Comparison of ENCODE assay signal across 14 mouse cellular contexts in the genomic region with DNA sequence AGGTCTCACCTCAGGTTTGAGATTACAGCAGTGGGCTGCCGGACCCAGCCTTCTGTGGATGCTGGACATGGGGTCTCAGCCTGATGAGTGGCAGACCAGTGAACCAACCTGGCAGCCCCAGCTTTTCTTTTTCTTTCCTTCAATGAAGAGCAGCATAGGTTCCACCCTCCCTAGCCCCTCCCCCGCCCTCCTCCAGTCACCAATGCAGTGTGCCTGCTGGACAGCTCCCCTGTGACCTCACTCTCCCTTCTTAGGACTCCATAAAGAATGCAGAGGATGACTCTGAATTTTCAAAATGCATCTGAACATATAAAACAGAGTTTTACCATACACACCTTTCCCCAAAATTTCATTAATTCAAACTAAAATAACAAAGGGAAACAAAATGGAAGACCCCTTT. TPM values are rescaled to one million over a fixed set of nuclear protein-coding genes. Genes with fewer than 3 reads are reported as not detected.
"Had no signal": no experiment of that assay in that cellular context is flagged by ENCODE, and none has a peak within 500 bp of the region (broad histone marks: within the 10 kb centered on the region; RNA-seq: fewer than 3 reads in every experiment).

No protein-coding gene starts in this region.

- H3K9ac ChIP-seq: limb, embryonic 13.5 days; liver, embryonic 14.5 days; midbrain, embryonic 15.5 days had no signal

- H3K27ac ChIP-seq: layer of hippocampus, adult 2 months; limb, embryonic 13.5 days; liver, embryonic 14.5 days; midbrain, embryonic 15.5 days; stomach, postnatal 0 days had no signal

- H3K9me3 ChIP-seq: limb, embryonic 13.5 days; midbrain, embryonic 10.5 days; midbrain, embryonic 15.5 days had no signal

- DNase-seq: kidney, adult 2 months; lung, adult 18-20 months; lung, postnatal 10 days; lung, postnatal 4 days; right cerebral cortex, adult 18-20 months; right cerebral cortex, postnatal 25 days; thymus, postnatal 4 days had no signal

- H3K4me2 ChIP-seq: limb, embryonic 13.5 days; midbrain, embryonic 15.5 days had no signal

- H3K36me3 ChIP-seq: limb, embryonic 13.5 days; midbrain, embryonic 10.5 days; midbrain, embryonic 15.5 days had no signal

- ATAC-seq: midbrain, embryonic 15.5 days had no signal

- H3K27me3 ChIP-seq: limb, embryonic 13.5 days; midbrain, embryonic 15.5 days had no signal

- H3K4me3 ChIP-seq: layer of hippocampus, adult 2 months; limb, embryonic 13.5 days; midbrain, embryonic 10.5 days; midbrain, embryonic 15.5 days had no signal

RNA-seq across cellular contexts. Expression of a gene that starts 52.7 kb away (rescaled TPM):
- total RNA-seq: liver, adult 2 months had no signal
- polyA plus RNA-seq: liver, adult 2 months had no signal
